In the genomic region with DNA sequence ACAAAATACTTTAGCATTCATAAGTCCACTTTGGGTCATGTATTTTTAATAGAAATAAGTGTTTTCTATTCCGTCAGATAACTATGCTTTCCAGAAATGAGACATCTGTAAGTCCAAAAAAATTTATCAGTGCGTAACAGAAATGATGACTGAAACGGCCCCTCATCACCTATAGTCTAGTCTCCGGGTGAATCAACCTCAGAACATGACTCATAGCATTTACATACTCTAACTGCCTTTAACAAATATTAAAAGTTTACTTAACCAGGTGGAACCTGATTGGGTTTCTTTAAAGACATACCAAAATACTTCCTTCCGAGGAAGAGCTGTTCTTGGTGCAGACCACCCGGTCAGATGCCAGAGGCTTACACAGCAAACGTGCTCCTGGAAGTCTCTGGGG, we compare ENCODE assay signal across 34 mouse cellular contexts.
"Had no signal": no experiment of that assay in that cellular context is flagged by ENCODE, and none has a peak within 500 bp of the region (broad histone marks: within the 10 kb centered on the region; RNA-seq: fewer than 3 reads in every experiment).

No protein-coding gene starts in this region.

- H3K4me3 ChIP-seq: heart, embryonic 10.5 days; heart, embryonic 13.5 days; heart, embryonic 15.5 days; hindbrain, embryonic 10.5 days; hindbrain, embryonic 12.5 days; hindbrain, embryonic 13.5 days; hindbrain, embryonic 15.5 days; intestine, embryonic 15.5 days; kidney, embryonic 15.5 days; layer of hippocampus, adult 2 months; left cerebral cortex, adult 2 months had no signal

- DNase-seq: heart, postnatal 10 days; heart, postnatal 14 days; heart, postnatal 36 days; heart, postnatal 4 days; kidney, adult 11 months; kidney, adult 18-20 months; kidney, adult 2 months; kidney, adult 8-10 months; kidney, adult 9 months; kidney, postnatal 10 days; kidney, postnatal 25 days; kidney, postnatal 36 days; kidney, postnatal 4 days; layer of hippocampus, adult 9-11 months; layer of hippocampus, postnatal 36 days had no signal

- H3K9me3 ChIP-seq: heart, embryonic 10.5 days; heart, embryonic 13.5 days; heart, embryonic 15.5 days; hindbrain, embryonic 10.5 days; hindbrain, embryonic 12.5 days; hindbrain, embryonic 13.5 days; hindbrain, embryonic 15.5 days; intestine, embryonic 15.5 days; kidney, embryonic 15.5 days had no signal

- H3K27me3 ChIP-seq: heart, embryonic 13.5 days; heart, embryonic 15.5 days; hindbrain, embryonic 12.5 days; hindbrain, embryonic 13.5 days; hindbrain, embryonic 15.5 days; intestine, embryonic 15.5 days; kidney, embryonic 15.5 days had no signal

- H3K4me2 ChIP-seq: heart, embryonic 11.5 days; heart, embryonic 13.5 days; heart, embryonic 15.5 days; hindbrain, embryonic 12.5 days; hindbrain, embryonic 13.5 days; hindbrain, embryonic 14.5 days; hindbrain, embryonic 15.5 days; intestine, embryonic 15.5 days; kidney, embryonic 15.5 days had no signal

- H3K9ac ChIP-seq: heart, embryonic 13.5 days; heart, embryonic 15.5 days; hindbrain, embryonic 12.5 days; hindbrain, embryonic 13.5 days; hindbrain, embryonic 14.5 days; hindbrain, embryonic 15.5 days; intestine, embryonic 15.5 days; kidney, embryonic 15.5 days had no signal

- ATAC-seq: hindbrain, embryonic 16.5 days; hindbrain, postnatal 0 days; inflammation-experienced regulatory T-cells, adult 6 months; intestine, embryonic 15.5 days; intestine, embryonic 16.5 days; intestine, postnatal 0 days had no signal

- H3K27ac ChIP-seq: heart, embryonic 10.5 days; heart, embryonic 13.5 days; heart, embryonic 15.5 days; hindbrain, embryonic 10.5 days; hindbrain, embryonic 12.5 days; hindbrain, embryonic 13.5 days; hindbrain, embryonic 14.5 days; hindbrain, embryonic 15.5 days; hindbrain, postnatal 0 days; intestine, embryonic 15.5 days; kidney, embryonic 15.5 days; kidney, postnatal 0 days; layer of hippocampus, adult 2 months had no signal
